Mouse (Mus musculus) hindbrain, postnatal 0 days (tissue): Measurements from ENCODE around the gene Apmap. TPM values are rescaled to one million over a fixed set of nuclear protein-coding genes. Genes with fewer than 3 reads are reported as not detected.

Experiments used
- ATAC-seq: fragments of 200-750 bp; cut with Nextera tagmentation; 2 replicates; pipeline ENCODE4 v1.8.0; 2017; ENCODE audit warnings: mild to moderate bottlenecking, moderate TSS enrichment, moderate library complexity
- DNase-seq: peaks from one replicate; pipeline ENCODE4 v3.0.0-alpha.2; 2015; ENCODE audit warnings: low spot score
- H3K27ac ChIP-seq: fragments of 300-500 bp; sonication (generic); 2 replicates; pipeline ENCODE4 v1.5.1; 2014; ENCODE audit warnings: mild to moderate bottlenecking
- H3K27me3 ChIP-seq: fragments of 300-500 bp; sonication (generic); 2 replicates; pipeline ENCODE4 v1.6.1; 2014; ENCODE audit warnings: low read length, mixed read lengths; ENCODE audit not compliant: insufficient read depth
- H3K36me3 ChIP-seq: fragments of 300-500 bp; sonication (generic); 2 replicates; pipeline ENCODE4 v1.6.1; 2014; ENCODE audit warnings: low read length, mixed read lengths; ENCODE audit not compliant: insufficient read depth
- H3K4me1 ChIP-seq: fragments of 300-500 bp; sonication (generic); 2 replicates; pipeline ENCODE4 v1.6.1; 2014; ENCODE audit warnings: antibody characterized with exemption, low read length, mixed read lengths; ENCODE audit not compliant: insufficient read depth
- H3K4me2 ChIP-seq: fragments of 300-500 bp; sonication (generic); 2 replicates; pipeline ENCODE4 v1.6.1; 2014; ENCODE audit warnings: low read depth, mild to moderate bottlenecking, low read length, moderate library complexity, mixed read lengths
- H3K4me3 ChIP-seq: fragments of 300-500 bp; sonication (generic); 2 replicates; pipeline ENCODE4 v1.5.1; 2014; ENCODE audit warnings: low read length
- H3K9ac ChIP-seq: fragments of 300-500 bp; sonication (generic); replicated peaks from 2 replicates; pipeline ENCODE4 v1.6.1; 2014; ENCODE audit warnings: mild to moderate bottlenecking, low read length, moderate library complexity, mixed read lengths
- H3K9me3 ChIP-seq: fragments of 300-500 bp; sonication (generic); 2 replicates; pipeline ENCODE4 v1.6.1; 2016; ENCODE audit warnings: low read length, mixed read lengths
- CTCF ChIP-seq: IDR thresholded peaks from 2 replicates; pipeline ENCODE4 v1.5.1; 2016; ENCODE audit warnings: antibody characterized with exemption, control low read depth, low read depth
- WGBS: fragments of 180-500 bp; shearing (Covaris S2); extraction: QIAGEN DNeasy Blood & Tissue Kit; methylation state at CpG from one replicate; pipeline ENCODE4 v1.1.7; 2014; 5-methylcytosine and 5-hydroxymethylcytosine counted together
- polyA plus RNA-seq: library from polyadenylated mRNA; unstranded; fragments of >200 nt; fragmentation: Nextera tagmentation; extraction: Ambion mirVana; gene quantifications from 2 replicates; pipeline ENCODE4 v1.2.1, GENCODE M21; 2015
- total RNA-seq: library from RNA; depleted of rRNA; stranded (reverse); fragments of >200 nt; gene quantifications from 2 replicates; pipeline ENCODE4 v1.2.3, GENCODE M21; 2014; rRNA removed

The Apmap gene
- total RNA-seq = 31.1 and 32.6 TPM in 2 replicates
- polyA plus RNA-seq = 55.6 and 61.6 TPM in 2 replicates

DNA sequence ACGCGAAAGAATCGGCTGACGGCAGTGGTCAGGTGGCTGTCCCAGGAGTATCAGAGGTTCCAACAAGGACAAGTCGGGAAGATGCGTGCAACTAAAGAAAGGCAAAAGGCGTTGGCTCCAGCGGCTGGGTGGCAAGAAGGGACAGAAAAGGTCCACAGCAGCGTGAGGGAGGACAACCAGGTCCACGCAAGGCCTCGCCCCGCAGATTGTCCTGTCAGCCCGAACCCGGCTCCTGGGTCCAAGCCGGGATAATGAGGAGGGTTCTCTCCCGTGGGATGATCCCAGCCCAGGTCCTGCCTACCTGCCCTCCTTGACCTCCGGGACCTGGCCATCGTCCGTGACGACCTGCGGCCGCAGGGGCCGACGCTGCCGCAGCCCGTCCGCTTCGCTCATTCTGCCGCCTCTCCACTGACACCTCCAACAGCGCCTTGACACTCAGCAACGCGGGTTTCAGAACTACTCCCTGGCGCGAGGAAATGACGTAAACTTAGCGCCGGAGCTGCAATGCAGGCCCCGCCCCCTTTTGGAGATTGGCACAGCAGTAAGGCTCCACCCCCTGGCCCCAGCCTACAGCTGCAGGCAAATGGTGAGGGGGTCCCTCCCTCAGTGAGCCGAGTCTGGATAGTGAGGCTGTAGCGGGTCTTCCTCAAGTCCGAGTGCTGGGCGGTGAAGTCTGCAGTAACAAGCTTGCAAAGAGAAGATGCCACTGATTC, at the start of gene Apmap:
Apmap (minus strand) TSS at position 481 of the 713 bp plus-strand sequence.
- ATAC-seq = peak; percentile 97

DNA sequence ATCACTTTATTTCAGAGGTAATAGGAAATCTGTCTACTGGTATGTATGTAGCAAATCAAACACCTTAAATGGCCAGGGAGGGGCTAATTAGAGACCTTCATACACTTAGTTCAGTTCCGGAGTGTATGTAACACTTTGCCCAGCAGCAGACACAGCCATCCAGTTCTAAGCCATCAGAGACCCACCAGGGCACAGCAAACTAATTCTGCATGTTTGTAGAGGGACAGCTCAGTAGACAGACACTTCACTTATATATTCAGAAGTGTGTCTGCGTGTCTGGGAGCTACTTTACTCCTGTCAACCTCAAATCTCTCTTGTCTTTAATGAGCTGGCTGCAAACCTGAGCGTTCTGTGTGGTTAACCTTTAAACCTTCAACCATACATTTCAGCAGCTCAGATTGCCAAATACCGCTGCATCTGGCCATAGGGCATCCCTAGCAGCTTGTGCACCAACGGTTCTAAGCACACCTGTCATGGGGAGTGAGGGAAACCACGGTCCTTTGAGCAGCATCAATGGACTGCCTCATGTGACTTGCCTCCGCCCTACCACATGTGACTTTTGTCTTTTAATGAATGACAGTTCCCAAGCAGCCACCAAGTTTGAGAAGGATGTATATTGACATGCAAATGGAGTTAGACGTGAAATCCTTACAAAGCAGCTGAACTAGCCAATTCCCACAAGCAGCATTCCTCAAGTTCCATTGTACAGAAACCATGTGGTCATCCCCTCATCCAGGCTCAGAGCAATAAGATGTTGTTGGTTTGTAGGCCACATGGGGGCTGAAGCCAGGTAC, 48.8 kb upstream of the Apmap start:
- Histone ChIP-seq H3K4me1 (0 out of 2 replicates have a peak, but pooled peaks cover 4% of the 10 kb centered on the region), H3K4me2 (no peak overlapping the region), H3K36me3 (no peaks in the 10 kb centered on the region), H3K9me3 (no peaks in the 10 kb centered on the region), H3K27ac (peak overlapping the region; percentile 51; the same call in 1 of the 2 replicates), H3K4me3 (no peak overlapping the region), H3K9ac (no peak overlapping the region), H3K27me3 (no peaks in the 10 kb centered on the region)
- TF ChIP-seq CTCF = no peak
- 23% methylated on average over 8 of the region's 8 CpGs for WGBS
- ATAC-seq (peak; percentile 73), DNase-seq (peak; percentile 45)

More for the DNA sequence above, at the start of gene Apmap:
- Histone ChIP-seq H3K4me3 (peak within 1 kb of the TSS; percentile 94), H3K27me3 (no peaks in the 10 kb centered on the region), H3K27ac (peak within 1 kb of the TSS; percentile 56; the same call in 1 of the 2 replicates), H3K36me3 (no peaks in the 10 kb centered on the region), H3K4me2 (peak within 1 kb of the TSS; percentile 86), H3K4me1 (peaks cover 7% of the 10 kb centered on the region; the same call in 1 of the 2 replicates), H3K9me3 (no peaks in the 10 kb centered on the region), H3K9ac (peak within 1 kb of the TSS; percentile 84)
- peak; percentile 50 for TF ChIP-seq CTCF
- DNase-seq = peak; percentile 99
- WGBS = under 1% methylated on average over 42 of the region's 42 CpGs

DNA sequence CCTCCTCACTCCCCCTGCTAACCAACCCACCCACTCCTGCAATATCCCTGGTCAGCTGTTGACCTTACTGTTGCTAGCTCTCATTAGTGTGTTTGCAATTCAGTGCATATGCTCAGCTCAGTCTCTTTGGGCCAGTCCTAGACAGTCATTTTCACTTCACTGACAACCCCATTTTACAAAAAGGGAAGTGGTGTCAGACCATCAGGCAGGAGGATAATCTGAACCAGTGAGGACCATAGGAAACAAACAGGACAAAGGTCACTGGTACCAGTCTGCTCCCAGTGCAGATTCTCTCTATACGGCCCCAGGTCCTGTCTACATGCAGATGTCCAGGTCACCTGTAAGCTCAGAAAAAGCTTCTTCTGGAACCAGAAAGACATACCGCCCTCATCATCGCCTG, 47.7 kb upstream of the Apmap start:
- no peaks in the 10 kb centered on the region for H3K9me3 ChIP-seq
- DNase-seq (no peak), ATAC-seq (no peak)
- 90% methylated on average over 3 of the region's 3 CpGs for WGBS
- H3K27me3 ChIP-seq = no peaks in the 10 kb centered on the region
- no peak overlapping the region for H3K4me2 ChIP-seq
- H3K27ac ChIP-seq = 0 out of 2 replicates have a peak overlapping the region, but pooled peaks have one; percentile 51
- no peak overlapping the region for H3K4me3 ChIP-seq
- no peak for TF ChIP-seq CTCF
- H3K4me1 ChIP-seq = peaks cover 7% of the 10 kb centered on the region; the same call in 1 of the 2 replicates
- H3K9ac ChIP-seq = no peak overlapping the region
- no peaks in the 10 kb centered on the region for H3K36me3 ChIP-seq

DNA sequence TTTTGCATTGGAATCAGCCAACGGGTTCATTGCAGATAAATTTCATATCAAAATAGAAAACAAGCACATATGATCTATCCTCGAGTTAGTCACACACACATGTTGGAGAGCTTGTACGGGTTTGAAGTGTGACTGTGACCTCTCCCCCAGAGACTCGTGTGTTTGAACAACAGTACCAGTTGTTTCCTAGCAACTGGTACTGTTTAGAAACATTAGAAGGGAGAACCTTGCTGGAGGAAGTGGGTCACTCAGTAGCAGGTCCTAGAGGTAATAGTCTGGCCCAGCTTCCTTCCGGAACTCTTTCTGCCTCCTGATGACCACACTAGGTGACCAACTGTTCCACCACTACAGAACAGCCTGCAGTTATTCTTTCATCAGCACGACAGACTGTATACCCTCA, 46.9 kb upstream of the Apmap start:
- Histone ChIP-seq H3K27ac (no peak overlapping the region), H3K4me3 (no peak overlapping the region), H3K4me2 (no peak overlapping the region), H3K4me1 (peaks cover 12% of the 10 kb centered on the region; the same call in 1 of the 2 replicates), H3K27me3 (no peaks in the 10 kb centered on the region), H3K9ac (no peak overlapping the region), H3K9me3 (no peaks in the 10 kb centered on the region), H3K36me3 (no peaks in the 10 kb centered on the region)
- DNase-seq (no peak), ATAC-seq (no peak)
- WGBS = 80% methylated on average over 6 of the region's 6 CpGs
- TF ChIP-seq CTCF = no peak

DNA sequence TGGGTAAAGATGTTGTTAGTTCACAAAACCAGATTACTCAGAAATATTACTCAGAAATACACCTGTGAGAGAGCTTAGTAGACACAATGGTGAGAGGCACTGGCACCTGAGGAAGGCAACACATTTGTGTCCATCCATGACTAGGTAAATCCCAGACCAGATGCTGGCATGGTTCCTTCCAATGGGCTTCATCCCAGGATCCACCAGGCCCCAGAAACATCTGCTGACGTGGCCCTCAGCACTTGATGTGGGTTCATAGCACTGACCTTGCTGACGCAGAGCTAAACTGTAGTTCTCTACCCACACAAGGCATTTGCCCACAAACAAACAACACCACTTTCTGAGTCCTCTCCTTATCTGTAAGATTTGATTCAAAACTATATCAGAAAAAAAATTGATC, 46.4 kb upstream of the Apmap start:
- 87% methylated on average over 2 of the region's 2 CpGs for WGBS
- no peaks in the 10 kb centered on the region for H3K36me3 ChIP-seq
- DNase-seq (no peak), ATAC-seq (no peak)
- no peak overlapping the region for H3K4me3 ChIP-seq
- no peak overlapping the region for H3K9ac ChIP-seq
- no peaks in the 10 kb centered on the region for H3K9me3 ChIP-seq
- peaks cover 16% of the 10 kb centered on the region; the same call in 1 of the 2 replicates for H3K4me1 ChIP-seq
- H3K27ac ChIP-seq = no peak overlapping the region
- TF ChIP-seq CTCF = no peak
- H3K4me2 ChIP-seq = no peak overlapping the region
- H3K27me3 ChIP-seq = no peaks in the 10 kb centered on the region

DNA sequence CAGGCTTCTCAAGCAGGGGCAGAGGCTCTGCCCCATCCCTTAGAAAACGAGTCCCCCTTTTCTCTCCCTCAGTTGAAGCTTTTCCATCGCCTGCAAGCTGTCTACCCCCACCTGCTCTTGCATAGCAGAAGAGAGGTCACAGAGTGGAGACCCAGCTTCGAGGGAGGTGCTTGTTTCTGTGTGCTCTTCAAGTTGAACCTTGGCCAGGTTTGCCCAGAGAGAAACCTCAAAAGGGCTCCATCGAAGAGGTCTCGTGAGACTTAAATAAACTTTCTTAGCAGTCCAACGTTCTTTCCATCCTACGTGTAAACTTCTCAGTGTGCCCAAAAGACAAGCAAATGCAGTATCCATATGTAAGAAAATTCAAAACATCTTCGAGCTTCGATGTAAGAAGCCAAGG, 43.0 kb upstream of the Apmap start:
- 57% methylated on average over 9 of the region's 9 CpGs for WGBS
- Histone ChIP-seq H3K4me3 (no peak overlapping the region), H3K4me1 (peaks cover 17% of the 10 kb centered on the region), H3K9me3 (no peaks in the 10 kb centered on the region), H3K27me3 (no peaks in the 10 kb centered on the region), H3K36me3 (no peaks in the 10 kb centered on the region), H3K4me2 (no peak overlapping the region), H3K27ac (no peak overlapping the region), H3K9ac (no peak overlapping the region)
- DNase-seq (no peak), ATAC-seq (no peak)
- no peak for TF ChIP-seq CTCF
